Mouse (Mus musculus) adrenal gland, postnatal 4 days (tissue): Measurements from ENCODE around the gene Phb2. TPM values are rescaled to one million over a fixed set of nuclear protein-coding genes. Genes with fewer than 3 reads are reported as not detected.

Experiments
- DNase-seq, 2 experiments: peaks; one replicate each; pipeline ENCODE4 v3.0.0; 2021 to 2022; ENCODE audit warnings: low spot score in 2 of 2, mixed read lengths in 2 of 2
- microRNA-seq: library from miRNA; unstranded; fragments of <30 nt; microRNA quantifications from one replicate; pipeline ENCODE4 v1.2.0, GENCODE M21; 2021
- total RNA-seq, 2 experiments: library from RNA; stranded (reverse); gene quantifications; 2 replicates each; pipeline ENCODE4 v1.2.3; 2021

The Phb2 gene
- total RNA-seq, 2 experiments from 2014 or later = 400 to 439 TPM

DNA sequence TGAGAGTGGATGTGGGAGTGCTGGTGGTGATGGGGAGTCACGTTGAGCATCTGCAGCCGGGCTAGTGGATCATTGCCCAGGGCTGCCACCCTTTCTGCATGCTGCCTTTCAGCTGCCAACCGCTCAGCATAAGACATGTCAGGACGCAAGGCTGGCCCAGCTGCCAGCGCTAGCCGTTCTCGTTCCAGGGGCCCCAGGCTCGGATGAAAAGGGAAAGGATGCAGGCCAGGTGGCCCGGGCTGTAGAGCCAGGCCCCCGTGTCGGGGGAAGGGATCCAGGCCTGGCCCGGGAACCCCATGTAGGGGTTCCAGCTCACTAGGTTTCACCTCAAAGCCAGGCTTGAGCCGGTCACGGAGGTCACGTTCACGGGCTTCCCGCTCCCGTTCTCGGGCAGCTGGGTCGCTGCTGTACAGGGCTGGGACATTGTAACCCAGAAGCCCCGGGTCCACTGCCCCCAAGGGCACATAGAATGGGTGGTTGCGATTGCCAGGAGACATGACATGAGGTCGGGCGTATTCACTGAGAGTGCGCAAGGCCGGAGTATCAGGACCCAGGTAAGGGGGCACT is 32.7 kb downstream of the Phb2 start:
- DNase-seq = no peak

DNA sequence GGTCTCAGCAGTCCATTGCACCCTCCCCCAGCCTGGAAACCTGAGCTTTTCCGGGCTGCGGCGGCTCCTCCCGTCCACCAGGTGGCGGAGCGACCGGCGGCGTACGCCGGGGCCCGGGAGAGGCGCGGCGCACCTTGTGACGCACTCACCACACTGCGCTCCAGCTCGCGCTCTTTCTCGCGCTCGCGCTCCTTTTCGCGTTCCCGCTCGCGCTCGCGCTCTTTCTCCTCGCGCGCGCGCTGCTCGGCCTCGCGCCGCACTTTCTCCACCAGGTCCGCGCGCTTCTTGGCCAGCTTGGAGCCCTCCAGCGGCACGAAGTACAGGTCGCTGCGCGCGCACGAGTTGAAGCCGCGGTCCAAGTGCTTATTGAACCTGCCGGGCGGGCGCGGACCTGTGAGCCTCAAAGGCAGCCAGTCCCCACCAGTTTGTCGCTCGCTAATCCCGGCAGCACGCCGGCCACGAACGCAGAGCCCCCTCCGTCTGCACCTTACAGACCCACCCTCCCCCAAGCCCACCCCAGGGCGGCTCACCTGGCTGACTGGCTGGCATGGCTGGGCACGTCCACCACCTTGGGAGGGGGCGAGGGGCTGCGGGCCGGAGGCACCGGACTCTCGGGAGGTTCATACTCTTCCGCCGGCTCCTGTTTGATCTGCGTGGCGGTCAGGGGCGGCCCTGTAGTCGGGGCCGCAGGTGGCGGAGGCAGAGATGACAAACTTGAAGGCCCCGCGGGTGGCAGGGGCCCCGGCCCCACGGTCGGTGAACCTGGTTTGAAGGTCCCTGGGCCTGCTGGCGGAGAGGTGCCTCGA is 33.6 kb downstream of the Phb2 start:
- DNase-seq = peak; percentile 91

DNA sequence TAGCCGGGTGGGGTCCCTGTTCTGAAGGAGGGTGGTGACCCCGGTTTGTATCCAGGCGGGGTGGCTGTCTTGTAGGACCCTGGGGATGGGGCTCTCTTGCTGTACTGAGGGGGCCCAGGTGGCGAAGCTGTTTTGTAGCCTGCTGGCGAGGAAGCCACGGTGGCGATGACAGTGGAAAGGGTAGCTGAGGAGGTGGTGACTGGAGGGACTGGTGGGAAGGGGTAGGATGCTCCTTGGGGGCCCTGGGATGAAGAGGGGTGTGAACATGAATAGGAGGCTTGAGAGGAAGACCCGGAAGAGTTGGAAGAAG is 34.1 kb downstream of the Phb2 start:
- DNase-seq = no peak

DNA sequence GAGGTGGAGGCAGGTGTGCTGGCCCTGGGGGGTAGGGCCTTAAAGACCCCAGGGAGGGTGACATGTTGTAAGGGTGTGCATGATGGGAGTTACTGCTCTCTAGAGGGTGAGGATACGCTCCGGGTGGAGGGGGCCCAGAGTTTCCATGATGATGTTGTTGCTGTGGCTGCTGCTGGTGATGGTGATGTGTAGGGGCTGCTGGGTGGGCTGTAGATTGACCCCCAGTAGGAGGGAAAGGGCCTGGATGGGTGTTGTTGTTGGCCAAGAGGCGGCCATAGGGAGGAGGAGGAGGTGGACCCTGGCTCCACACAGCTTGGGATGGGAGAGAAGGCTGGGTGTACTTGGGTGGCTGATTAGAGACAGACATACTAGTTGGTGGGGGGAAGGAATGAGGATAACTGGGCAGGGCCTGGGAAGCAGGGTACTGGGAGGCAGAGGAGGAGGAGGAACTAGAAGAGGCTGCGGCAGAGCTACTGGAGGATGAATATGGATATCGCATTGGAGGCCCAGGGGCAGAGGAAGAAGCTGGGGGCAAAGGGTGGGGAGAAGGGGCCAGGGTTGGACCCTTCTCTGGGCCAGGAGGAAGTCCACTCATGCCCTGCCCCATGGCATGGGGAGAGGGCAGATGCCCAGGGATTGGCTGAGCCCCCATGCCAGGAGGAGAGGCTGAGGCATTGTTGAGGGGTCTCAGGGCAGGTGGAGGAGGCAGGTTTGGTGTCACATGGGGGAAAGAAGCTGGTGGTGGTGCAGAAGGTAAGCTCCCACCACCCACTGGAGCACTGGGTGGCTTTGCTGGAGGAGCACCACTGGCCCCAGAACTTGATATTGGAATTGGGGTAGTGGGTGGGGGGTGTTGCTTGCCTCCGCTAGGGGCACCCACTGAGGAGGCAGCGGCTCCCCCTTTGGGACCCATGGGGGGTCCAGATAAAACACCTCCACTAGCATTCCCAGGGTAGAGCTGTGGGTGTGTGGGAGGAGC is 34.8 kb downstream of the Phb2 start:
- no peak for DNase-seq

DNA sequence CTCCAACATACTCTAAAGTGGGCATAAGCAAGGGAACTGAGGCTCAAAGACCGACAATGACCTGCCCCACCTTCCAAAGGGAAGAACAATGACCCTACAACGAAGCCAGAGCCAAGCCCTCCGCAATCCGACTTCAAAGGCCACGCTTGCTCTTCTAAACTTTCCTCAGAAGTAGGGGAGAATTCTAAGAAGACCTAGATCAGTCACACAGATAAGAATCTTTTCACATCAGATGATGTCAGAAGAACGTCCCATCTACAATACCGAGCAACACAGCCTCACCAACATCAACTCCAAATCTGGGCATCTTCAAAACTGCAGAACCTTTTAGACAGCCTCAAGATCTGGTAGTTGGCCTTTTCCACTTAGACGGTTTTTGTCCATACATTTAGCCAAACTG is 38.3 kb downstream of the Phb2 start:
- no peak for DNase-seq

DNA sequence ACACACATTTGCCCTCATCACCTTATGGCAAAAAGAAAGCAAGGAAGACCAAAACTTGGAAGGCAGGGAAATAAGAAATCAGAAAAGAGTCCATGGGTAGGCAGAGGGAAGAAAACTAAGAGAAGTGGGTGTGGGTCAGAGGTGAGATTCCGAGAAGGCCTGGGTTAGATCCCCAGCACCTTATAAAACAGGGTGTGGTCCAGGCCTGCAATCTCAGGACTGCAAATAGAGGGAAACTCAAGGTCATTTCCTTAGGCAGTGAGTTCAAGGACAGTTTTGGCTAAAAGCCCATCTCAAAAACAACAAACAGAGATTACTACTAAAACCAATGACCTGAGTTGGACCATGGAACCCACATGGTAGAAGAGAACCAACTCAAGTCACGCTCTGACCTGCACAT is 41.7 kb downstream of the Phb2 start:
- DNase-seq = no peak

DNA sequence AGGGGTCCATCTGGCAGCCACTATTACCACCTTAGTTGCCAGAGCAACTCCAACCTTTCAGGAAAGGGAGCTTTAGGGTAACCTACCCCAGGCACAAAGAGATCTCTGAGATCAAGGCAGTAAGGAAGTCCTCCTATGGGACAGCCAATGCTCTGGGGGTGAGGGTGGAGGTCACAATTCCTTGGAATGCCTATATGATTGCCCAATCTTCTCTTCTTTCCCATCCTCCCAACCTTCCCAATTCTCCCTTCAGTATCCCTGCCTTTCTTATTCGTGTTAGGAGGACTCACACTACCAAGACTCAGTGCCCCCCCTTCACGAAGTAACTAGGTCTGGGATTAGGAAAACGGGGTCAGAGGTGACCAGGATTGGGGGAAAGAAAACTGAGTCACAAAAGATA is 43.2 kb downstream of the Phb2 start:
- no peak for DNase-seq

DNA sequence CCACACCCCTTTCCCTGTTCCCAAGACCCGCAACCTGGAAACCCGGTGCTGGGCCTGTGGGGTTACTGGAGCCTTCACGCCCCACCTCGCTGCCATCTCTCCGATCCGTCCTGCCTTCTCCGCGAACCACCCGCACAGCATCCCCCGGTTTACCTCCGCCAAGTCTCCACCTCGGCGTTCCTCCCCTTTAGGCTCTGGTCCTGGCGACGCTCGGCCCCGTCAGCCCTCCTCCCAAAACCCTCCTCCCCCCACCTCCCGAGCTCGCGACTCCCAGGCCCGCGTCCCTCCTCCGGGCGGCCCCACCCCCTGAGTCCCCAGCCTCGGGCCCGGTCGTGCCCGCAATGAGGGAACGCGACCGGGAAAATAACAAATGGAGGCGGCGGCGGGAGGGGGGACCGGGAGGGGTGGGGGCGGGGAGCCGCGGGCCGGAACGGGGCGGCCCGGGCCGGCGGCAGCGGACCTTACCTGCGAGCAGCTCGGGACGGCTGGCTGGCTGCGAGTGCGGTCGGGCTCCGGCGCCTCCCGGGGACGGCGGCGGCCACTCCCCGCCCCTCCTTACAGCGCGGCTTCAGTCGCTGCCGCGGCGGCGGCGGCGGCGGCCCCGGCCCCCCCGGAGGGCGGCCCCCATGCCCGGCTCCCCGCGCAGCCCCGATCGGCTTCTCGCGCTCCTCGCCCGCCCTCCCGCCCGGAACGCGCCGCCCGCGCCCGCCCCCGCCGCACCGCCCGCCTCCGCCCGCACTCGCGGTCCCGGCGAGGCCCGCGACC is 43.9 kb downstream of the Phb2 start, which contains the start of the genes Gm45234 and Atn1:
Gm45234 (minus strand) TSS at position 191 of the 765 bp plus-strand sequence.
Atn1 (minus strand) TSS at position 694 of the 765 bp plus-strand sequence.
- DNase-seq = peak in 1 of 2 experiments; percentile 63

DNA sequence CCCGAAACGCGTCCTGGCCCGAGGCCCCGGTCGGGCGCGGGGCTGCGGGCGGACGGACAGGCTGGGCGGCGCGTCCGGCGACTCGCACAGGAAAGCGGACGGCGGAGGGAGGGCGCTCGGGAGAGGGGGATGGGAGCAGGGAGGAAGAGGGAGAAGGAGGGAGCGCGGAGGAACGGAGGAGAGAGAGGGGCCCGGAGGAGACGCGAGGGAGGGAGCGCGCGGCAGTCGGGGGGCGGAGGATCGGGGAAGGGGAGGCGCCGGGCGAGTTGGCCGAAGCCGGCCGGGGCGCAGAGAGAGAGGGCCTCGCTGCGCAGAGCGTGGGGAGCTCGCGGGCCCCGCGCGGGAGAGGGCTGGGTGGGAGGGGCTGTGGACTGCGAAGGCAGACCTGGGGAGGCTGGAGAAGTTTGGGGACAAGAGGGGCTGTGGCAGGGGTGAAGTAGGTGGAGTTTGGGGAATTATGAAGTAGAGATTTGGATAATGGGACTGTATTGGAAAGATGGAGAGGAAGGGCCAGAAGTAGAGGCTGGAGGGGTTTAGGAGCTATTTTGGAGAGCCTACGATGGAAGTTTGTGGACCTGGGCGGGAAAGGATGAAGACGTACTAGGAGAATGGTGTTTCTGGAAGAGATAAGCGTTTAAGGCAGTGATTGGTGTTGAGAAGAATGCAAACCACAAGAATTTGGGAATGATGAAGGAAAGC is 44.7 kb downstream of the Phb2 start:
- DNase-seq = peak; percentile 69 to 70

DNA sequence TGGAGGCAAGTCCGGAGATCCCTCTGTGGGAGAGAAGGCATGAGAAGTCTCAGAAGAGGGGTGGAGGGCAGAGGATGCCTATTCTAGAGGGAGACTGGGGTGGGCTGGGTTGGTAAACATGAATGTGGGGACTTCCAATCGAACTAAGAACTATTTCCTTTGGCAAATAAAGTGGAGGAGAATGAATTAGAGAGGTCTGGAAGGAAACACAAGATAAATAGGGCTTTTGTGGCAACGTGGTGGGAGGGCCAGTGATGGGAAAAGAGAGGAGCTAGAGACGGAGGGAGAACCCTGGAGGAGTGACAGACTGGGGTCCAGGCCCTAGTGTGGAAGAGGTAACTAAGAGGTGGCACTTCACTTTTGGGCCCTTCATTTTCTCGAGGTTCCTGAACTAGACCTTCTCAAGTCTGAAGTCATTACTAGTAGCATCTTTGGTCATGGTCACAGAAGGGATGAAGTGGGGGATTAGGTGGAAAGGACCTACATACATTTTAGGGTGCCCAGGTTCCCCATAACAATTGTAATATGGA is 45.3 kb downstream of the Phb2 start:
- no peak for DNase-seq

DNA sequence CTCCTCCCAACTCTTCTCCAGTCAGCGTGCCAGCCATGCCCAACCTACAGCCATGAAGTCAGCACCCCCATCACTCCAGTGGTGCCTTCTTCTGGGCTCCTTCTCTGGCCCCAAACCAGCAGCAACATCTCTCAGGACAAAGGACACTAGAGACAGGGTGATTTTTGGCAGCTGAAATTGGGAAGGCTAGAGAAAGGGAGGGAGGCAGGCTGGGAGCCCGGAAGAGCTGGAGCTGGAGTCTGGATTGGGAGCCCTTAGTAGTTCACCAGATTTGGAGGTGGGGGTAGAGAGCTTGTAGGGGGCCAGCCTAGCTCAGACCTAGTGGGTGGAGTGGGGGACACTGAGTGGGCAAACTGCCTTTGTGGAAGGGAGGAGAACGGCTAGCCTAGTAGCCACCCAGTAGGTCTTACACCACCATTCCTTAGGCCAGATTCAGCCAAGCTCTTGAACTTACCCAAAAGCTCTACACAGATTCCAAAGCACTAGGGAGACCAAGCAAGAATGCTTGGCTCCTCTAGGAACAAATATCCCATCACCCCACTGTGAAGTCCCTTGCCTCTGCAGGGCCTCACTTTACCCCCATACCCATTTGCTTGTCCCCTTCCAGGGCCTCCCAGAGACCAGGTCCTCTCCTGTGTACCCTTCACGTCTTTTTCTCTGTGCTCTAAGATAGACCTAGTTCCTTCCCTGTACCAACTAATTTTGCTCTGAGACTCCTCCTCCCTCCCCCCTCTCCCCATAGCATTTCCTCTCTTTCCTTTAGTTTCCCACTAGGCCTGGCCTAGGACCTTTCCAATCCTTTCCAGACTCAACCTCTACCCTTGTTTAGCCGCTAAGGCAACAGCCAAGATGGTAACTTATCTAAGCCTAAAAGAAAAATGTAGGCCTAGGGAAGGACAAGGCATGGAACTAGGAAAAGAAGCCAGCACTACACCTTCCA is 46.0 kb downstream of the Phb2 start:
- DNase-seq = no peak

DNA sequence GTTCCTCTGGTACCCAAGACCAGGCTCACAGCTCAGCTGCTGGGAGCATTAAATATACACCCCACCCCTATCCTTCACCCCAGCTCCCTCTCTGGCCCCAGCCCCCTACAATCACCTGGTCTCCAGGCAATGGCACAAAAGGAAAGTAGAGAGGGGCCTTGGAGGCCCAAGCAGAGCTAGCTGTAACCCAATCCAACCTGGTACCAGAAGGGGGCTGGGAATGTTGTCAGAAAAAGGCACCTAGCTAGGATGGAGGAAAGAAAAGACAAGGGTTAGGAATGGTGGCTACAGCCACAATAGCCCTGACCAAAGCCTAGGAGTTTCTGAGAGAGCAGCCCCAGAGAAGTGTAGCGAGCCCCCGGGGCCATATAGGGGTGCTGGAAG is 46.7 kb downstream of the Phb2 start:
- no peak for DNase-seq

DNA sequence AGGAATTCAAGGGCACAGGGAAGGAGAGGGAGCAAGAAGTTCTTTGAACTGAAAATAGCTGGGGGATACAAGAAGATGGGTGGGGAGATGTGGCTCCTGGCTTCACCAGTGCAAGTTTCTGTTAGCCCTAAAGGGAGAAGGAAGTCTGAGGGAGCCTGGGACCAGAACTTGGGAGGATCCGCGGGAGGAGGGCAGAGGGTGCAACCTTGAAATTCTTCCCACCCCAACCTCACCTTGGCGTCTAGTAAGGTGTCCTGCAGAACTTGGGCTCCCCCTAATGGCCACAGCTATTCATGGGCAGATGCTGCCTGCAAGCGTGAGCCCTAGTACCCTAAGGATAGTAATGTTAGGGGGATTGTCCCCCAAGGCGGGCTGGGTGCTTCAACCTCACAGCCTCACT is 47.1 kb downstream of the Phb2 start:
- DNase-seq = peak in 1 of 2 experiments; percentile 73

DNA sequence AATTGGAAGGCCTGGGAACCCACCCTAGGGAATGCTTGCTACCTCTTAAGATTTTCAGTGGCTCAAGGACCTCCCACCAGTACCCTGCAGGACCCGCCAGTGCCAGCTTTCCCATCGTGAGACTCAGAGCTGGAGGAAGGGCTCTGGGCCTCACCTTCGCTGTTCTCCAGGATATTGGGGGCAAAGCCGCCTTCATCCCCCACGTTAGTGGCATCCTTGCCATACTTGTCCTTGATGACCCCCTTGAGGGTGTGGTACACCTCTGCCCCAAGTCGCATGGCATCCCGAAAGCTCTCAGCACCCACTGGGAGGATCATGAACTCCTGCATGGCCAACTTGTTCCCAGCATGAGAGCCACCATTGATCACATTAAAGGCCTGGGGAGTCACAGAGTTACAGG is 53.8 kb downstream of the Phb2 start:
- DNase-seq = no peak

Small RNAs within 50 kb of the gene (microRNA-seq; reads per million reads assigned to microRNA genes)
- gene Mir141 (123 reads per million, percentile 49 among the genes with 10 or more reads in this experiment), gene Mir200c (985 reads per million, percentile 76 among the genes with 10 or more reads in this experiment)

Other genes starting within 250 kb of the Phb2 start
- 10 to 100 TPM; 33.9 to 35.3 TPM for gene Clstn3, start 247.5 kb upstream of the Phb2 start, total RNA-seq
- gene C1rl, start 219.2 kb upstream of the Phb2 start, total RNA-seq = 10 to 100 TPM; 13.2 to 19.9 TPM
- 10 to 100 TPM; 36.8 to 48.1 TPM for gene C1ra, start 199.9 kb upstream of the Phb2 start, total RNA-seq
- gene C1s1, start 170.0 kb upstream of the Phb2 start, total RNA-seq = 10 to 100 TPM; 48.1 to 66.6 TPM
- 1 to 10 TPM; 3.6 to 5.6 TPM for gene C1rb, start 142.0 kb upstream of the Phb2 start, total RNA-seq
- 1 to 10 TPM; 1.7 to 2.5 TPM for gene C1s2, start 76.3 kb upstream of the Phb2 start, total RNA-seq
- gene Lpcat3, start 49.3 kb upstream of the Phb2 start, total RNA-seq = 100 to 1,000 TPM in 1 of 2 experiments, 10 to 100 TPM in 1; 99.6 to 105 TPM
- 100 to 1,000 TPM in 1 of 2 experiments, 10 to 100 TPM in 1; 99.3 to 101 TPM for gene Emg1, start 158 bp upstream of the Phb2 start, total RNA-seq
- 1 to 10 TPM; 8.3 to 8.4 TPM for gene Ptpn6, start 26.4 kb downstream of the Phb2 start, total RNA-seq
- gene Grcc10, start 29.0 kb downstream of the Phb2 start, total RNA-seq = 100 to 1,000 TPM; 313 TPM
- 1 to 10 TPM in 1 of 2 experiments, not detected in 1; 2.2 TPM for gene Gm45234, start 43.7 kb downstream of the Phb2 start, total RNA-seq
- 100 to 1,000 TPM in 1 of 2 experiments, 10 to 100 TPM in 1; 99.7 to 111 TPM for gene Atn1, start 44.2 kb downstream of the Phb2 start, total RNA-seq
- 10 to 100 TPM; 17.9 to 28.3 TPM for gene Eno2, start 57.3 kb downstream of the Phb2 start, total RNA-seq
- gene Lrrc23, start 67.4 kb downstream of the Phb2 start, total RNA-seq = not detected
- gene Spsb2, start 96.3 kb downstream of the Phb2 start, total RNA-seq = 10 to 100 TPM; 18.7 to 19.2 TPM
- gene Tpi1, start 102.0 kb downstream of the Phb2 start, total RNA-seq = 100 to 1,000 TPM; 422 to 439 TPM
- gene Usp5, start 117.1 kb downstream of the Phb2 start, total RNA-seq = 100 to 1,000 TPM; 141 to 148 TPM
- 10 to 100 TPM; 50.6 to 58.6 TPM for gene Cdca3, start 117.2 kb downstream of the Phb2 start, total RNA-seq
- 10 to 100 TPM; 13.9 to 16.3 TPM for gene Gnb3, start 127.9 kb downstream of the Phb2 start, total RNA-seq
- 10 to 100 TPM; 47.3 to 52.2 TPM for gene P3h3, start 145.4 kb downstream of the Phb2 start, total RNA-seq
- gene Gpr162, start 151.6 kb downstream of the Phb2 start, total RNA-seq = 1 to 10 TPM; 5.1 to 5.6 TPM
- gene Cd4, start 175.9 kb downstream of the Phb2 start, total RNA-seq = under 1 TPM; 0.62 to 0.84 TPM
- gene Lag3, start 199.4 kb downstream of the Phb2 start, total RNA-seq = 1 to 10 TPM; 1.5 to 1.7 TPM
- 100 to 1,000 TPM; 692 to 728 TPM for gene Ptms, start 207.8 kb downstream of the Phb2 start, total RNA-seq
- 100 to 1,000 TPM; 257 to 265 TPM for gene Mlf2, start 219.1 kb downstream of the Phb2 start, total RNA-seq